Mouse (Mus musculus): Measurements from ENCODE around the gene Prkab2. TPM values are rescaled to one million over a fixed set of nuclear protein-coding genes. Genes with fewer than 3 reads are reported as not detected.

The Prkab2 gene
- total and polyA plus RNA-seq, 3 experiments = 0.68 to 1.5 (median 1.4) TPM

DNA sequence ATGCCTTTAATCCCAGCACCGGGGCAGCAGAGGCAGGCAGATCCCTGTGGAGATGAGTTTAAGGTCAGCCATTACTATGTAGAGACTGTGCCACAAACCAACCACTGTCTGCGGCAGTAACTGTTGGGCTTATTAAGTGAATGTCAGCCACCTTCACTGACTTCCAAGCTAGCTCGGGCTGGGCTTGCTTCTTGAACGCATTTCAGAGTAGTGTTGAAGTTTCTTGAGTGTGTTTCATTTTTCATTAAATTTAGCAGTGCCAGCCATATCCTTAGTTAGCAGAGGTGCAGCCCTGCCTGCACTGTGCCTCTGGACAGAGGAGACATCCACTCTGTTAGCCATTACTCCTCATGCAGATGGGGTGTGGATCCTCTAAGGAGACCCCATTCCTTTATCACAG lies 27.2 kb upstream of the Prkab2 start:
- Histone ChIP-seq H3K79me2 (replicated peaks; ENCODE audit: control insufficient read depth, extremely low read depth, insufficient read depth, poor library complexity, severe bottlenecking) (no peaks in the 10 kb centered on the region), H3K4me1 (ENCODE audit: control insufficient read depth in 1 of 2, insufficient read depth in 2 of 2) (peaks cover 4 to 14% of the 10 kb centered on the region in 2 experiments; a peak in 2 of 4 replicates), H3K4me2 (ENCODE audit: insufficient read depth, low read depth, poor library complexity, severe bottlenecking) (no peak overlapping the region), H3K27me3 (replicated peaks) (no peaks in the 10 kb centered on the region), H3K27ac (ENCODE audit: insufficient read depth, low read depth) (no peak overlapping the region), H3K36me3 (replicated peaks in 1 of 2; ENCODE audit: control insufficient read depth in 1 of 2, insufficient read depth in 1 of 2, low read length in 1 of 2) (no peaks in the 10 kb centered on the region), H3K9ac (ENCODE audit: insufficient read depth, low read depth) (no peak overlapping the region), H3K4me3 (replicated peaks in 1 of 3; ENCODE audit: low read depth in 2 of 3, low read length in 2 of 3, poor library complexity in 1 of 3) (no peak overlapping the region), H3K9me3 (replicated peaks; ENCODE audit: low read length) (no peaks in the 10 kb centered on the region)
- dilution Hi-C loops (cut with MboI; ENCODE audit: extremely low pct_ligation_motif_present, extremely low pct_unique_long_range_greater_than_20kb, low sequenced_read_pairs) = no loop called here
- DNase-seq (ENCODE audit: extremely low read depth) = no peak
- in situ Hi-C loops (cut with MboI; ENCODE audit: low pct_ligation_motif_present, low pct_unique_long_range_greater_than_20kb, low sequenced_read_pairs) = no loop called here
- TF ChIP-seq ZKSCAN1 (IDR thresholded peaks at IDR 0.05; ENCODE audit: borderline replicate concordance, low read depth, low read length) (no peak), ZMIZ1 (IDR thresholded peaks at IDR 0.05; ENCODE audit: low read depth, low read length) (no peak), KAT2A (IDR thresholded peaks at IDR 0.05; ENCODE audit: insufficient replicate concordance, low read length) (no peak), GABPA (IDR thresholded peaks at IDR 0.05; ENCODE audit: insufficient replicate concordance, low read depth, low read length) (no peak), JUND (conservative IDR thresholded peaks at IDR 0.05; ENCODE audit: low read depth, low read length) (no peak), USF1 (IDR thresholded peaks at IDR 0.05; ENCODE audit: low read depth, low read length) (no peak), ETS1 (conservative IDR thresholded peaks at IDR 0.05; ENCODE audit: low read depth, low read length) (no peak), NRF1 (IDR thresholded peaks at IDR 0.05; ENCODE audit: low read depth, low read length) (no peak), BHLHE40 (IDR thresholded peaks at IDR 0.05; ENCODE audit: low read depth, low read length) (no peak), IRF4 (IDR thresholded peaks at IDR 0.05; ENCODE audit: low read depth, low read length) (no peak), ZNF384 (IDR thresholded peaks at IDR 0.05; ENCODE audit: low read depth, low read length) (no peak), SMC3 (IDR thresholded peaks at IDR 0.05; ENCODE audit: low read depth, low read length) (no peak), RAD21 (IDR thresholded peaks at IDR 0.05; ENCODE audit: low read depth, low read length) (no peak), POLR2AphosphoS2 (IDR thresholded peaks at IDR 0.05; ENCODE audit: low read depth, low read length) (no peak), MYC (IDR thresholded peaks at IDR 0.05; ENCODE audit: low read depth, low read length) (no peak), EP300 (IDR thresholded peaks at IDR 0.05; ENCODE audit: low read length) (no peak), PAX5 (IDR thresholded peaks at IDR 0.05; ENCODE audit: low read length) (no peak), SIN3A (IDR thresholded peaks at IDR 0.05; ENCODE audit: low read length) (no peak), MAFK (IDR thresholded peaks at IDR 0.05; ENCODE audit: insufficient replicate concordance, low read length) (no peak), E2F4 (IDR thresholded peaks at IDR 0.05; ENCODE audit: insufficient replicate concordance, low read depth, low read length) (no peak)

DNA sequence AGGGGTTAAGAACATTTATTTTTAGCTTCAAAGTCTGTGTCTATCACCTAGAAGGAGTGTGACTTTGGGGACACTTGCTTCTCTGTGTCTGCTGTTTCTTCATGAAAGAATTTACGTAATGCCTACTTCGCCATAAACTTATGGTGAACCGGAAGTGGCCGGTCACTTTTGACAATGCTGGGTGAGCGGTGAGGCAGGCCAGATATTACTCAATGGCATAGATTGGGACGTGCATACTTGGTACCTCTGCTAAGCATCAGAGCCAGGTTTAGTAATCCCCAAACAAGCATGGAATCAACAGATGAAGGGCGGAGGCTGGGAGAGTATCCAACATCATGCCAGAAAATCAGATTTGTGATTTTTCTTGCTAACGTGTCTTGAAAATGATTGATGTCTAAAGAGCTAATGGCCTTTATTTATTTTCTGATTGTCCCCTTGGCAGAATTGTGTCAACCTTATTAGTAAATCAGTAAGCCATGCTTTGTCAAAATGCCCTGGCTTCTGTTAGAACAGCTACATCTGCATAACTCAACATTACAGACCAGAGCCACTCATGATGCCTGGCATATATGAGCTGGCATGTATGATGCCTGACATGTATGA lies 26.6 kb upstream of the Prkab2 start:
- no peaks in the 10 kb centered on the region for H3K79me2 ChIP-seq (replicated peaks; ENCODE audit: control insufficient read depth, extremely low read depth, insufficient read depth, poor library complexity, severe bottlenecking)
- no peak overlapping the region for H3K4me3 ChIP-seq (replicated peaks in 1 of 3; ENCODE audit: low read depth in 2 of 3, low read length in 2 of 3, poor library complexity in 1 of 3)
- in situ Hi-C loops (cut with MboI; ENCODE audit: low pct_ligation_motif_present, low pct_unique_long_range_greater_than_20kb, low sequenced_read_pairs) = no loop called here
- dilution Hi-C loops (cut with MboI; ENCODE audit: extremely low pct_ligation_motif_present, extremely low pct_unique_long_range_greater_than_20kb, low sequenced_read_pairs) = no loop called here
- TF ChIP-seq POLR2AphosphoS2 (IDR thresholded peaks at IDR 0.05; ENCODE audit: low read depth, low read length) (no peak), KAT2A (IDR thresholded peaks at IDR 0.05; ENCODE audit: insufficient replicate concordance, low read length) (no peak), MAZ (IDR thresholded peaks at IDR 0.05; ENCODE audit: low read depth, low read length) (no peak), IRF4 (IDR thresholded peaks at IDR 0.05; ENCODE audit: low read depth, low read length) (no peak), RCOR1 (conservative IDR thresholded peaks at IDR 0.05; ENCODE audit: low read depth, low read length) (no peak), MAFK (IDR thresholded peaks at IDR 0.05; ENCODE audit: insufficient replicate concordance, low read length) (no peak)
- no peak for DNase-seq (ENCODE audit: extremely low read depth)
- no peak overlapping the region for H3K9ac ChIP-seq (ENCODE audit: insufficient read depth, low read depth)
- no peaks in the 10 kb centered on the region for H3K27me3 ChIP-seq (replicated peaks)
- no peaks in the 10 kb centered on the region for H3K36me3 ChIP-seq (replicated peaks in 1 of 2; ENCODE audit: control insufficient read depth in 1 of 2, insufficient read depth in 1 of 2, low read length in 1 of 2)
- no peaks in the 10 kb centered on the region for H3K9me3 ChIP-seq (replicated peaks; ENCODE audit: low read length)
- no peak overlapping the region for H3K27ac ChIP-seq (ENCODE audit: insufficient read depth, low read depth)
- peaks cover 4 to 14% of the 10 kb centered on the region in 2 experiments; a peak in 2 of 4 replicates for H3K4me1 ChIP-seq (ENCODE audit: control insufficient read depth in 1 of 2, insufficient read depth in 2 of 2)
- H3K4me2 ChIP-seq (ENCODE audit: insufficient read depth, low read depth, poor library complexity, severe bottlenecking) = no peak overlapping the region
